Mouse (Mus musculus): ENCODE results near the gene Rps27. TPM values are rescaled to one million over a fixed set of nuclear protein-coding genes. Genes with fewer than 3 reads are reported as not detected.

Rps27 gene
- total and polyA plus RNA-seq, 3 experiments: 231 to 5,028 (median 2,953) TPM

GRCm38 (mm10) chr3:90212723-90213122, 728 bp downstream of the Rps27 start:
- Histone ChIP-seq H3K27me3 (ENCODE audit: insufficient read depth, low read length) (no peaks in the 10 kb centered on the region), H3K4me3 (ENCODE audit: low read depth, low read length) (peak overlapping the region; percentile 93), H3K9me3 (replicated peaks) (no peaks in the 10 kb centered on the region), H3K4me1 (ENCODE audit: insufficient read depth, low read depth, low read length) (peaks cover 26% of the 10 kb centered on the region), H3K36me3 (replicated peaks) (peaks cover 49% of the 10 kb centered on the region)
- ATAC-seq (ENCODE audit: extremely low read depth, insufficient number of reproducible peaks, low FRiP score, poor library complexity, severe bottlenecking) (no peak), DNase-seq (ENCODE audit: low spot score) (no peak)
- TF ChIP-seq POLR2AphosphoS5 (IDR thresholded peaks at IDR 0.05; ENCODE audit: insufficient replicate concordance, low read depth, low read length) (no peak), CTCF (IDR thresholded peaks at IDR 0.05; ENCODE audit: low read depth, low read length) (no peak), GATA2 (IDR thresholded peaks at IDR 0.05; ENCODE audit: borderline replicate concordance, low read depth, low read length) (no peak), GATA1 (IDR thresholded peaks at IDR 0.05; ENCODE audit: borderline replicate concordance, low read length) (no peak), TAL1 (conservative IDR thresholded peaks at IDR 0.05; ENCODE audit: low read depth, low read length) (no peak)

GRCm38 (mm10) chr3:90211475-90212398, 1.7 kb downstream of the Rps27 start:
- peaks cover 26% of the 10 kb centered on the region for H3K4me1 ChIP-seq (ENCODE audit: insufficient read depth, low read depth, low read length)
- DNase-seq (ENCODE audit: low spot score) (no peak), ATAC-seq (ENCODE audit: extremely low read depth, insufficient number of reproducible peaks, low FRiP score, poor library complexity, severe bottlenecking) (no peak)
- H3K9me3 ChIP-seq (replicated peaks): no peaks in the 10 kb centered on the region
- peaks cover 50% of the 10 kb centered on the region for H3K36me3 ChIP-seq (replicated peaks)
- no peaks in the 10 kb centered on the region for H3K27me3 ChIP-seq (ENCODE audit: insufficient read depth, low read length)
- H3K4me3 ChIP-seq (ENCODE audit: low read depth, low read length): peak overlapping the region; percentile 93
- TF ChIP-seq CTCF (IDR thresholded peaks at IDR 0.05; ENCODE audit: low read depth, low read length): no peak
- peak; percentile 70; the same call in 1 of the 2 replicates for TF ChIP-seq POLR2AphosphoS5 (IDR thresholded peaks at IDR 0.05; ENCODE audit: insufficient replicate concordance, low read depth, low read length)
- TF ChIP-seq TAL1 (conservative IDR thresholded peaks at IDR 0.05; ENCODE audit: low read depth, low read length): no peak
- no peak for TF ChIP-seq GATA2 (IDR thresholded peaks at IDR 0.05; ENCODE audit: borderline replicate concordance, low read depth, low read length)
- no peak for TF ChIP-seq GATA1 (IDR thresholded peaks at IDR 0.05; ENCODE audit: borderline replicate concordance, low read length)

- DNase-seq (ENCODE audit: low spot score) (no peak), ATAC-seq (ENCODE audit: extremely low read depth, insufficient number of reproducible peaks, low FRiP score, poor library complexity, severe bottlenecking) (no peak)
- Histone ChIP-seq H3K27me3 (ENCODE audit: insufficient read depth, low read length) (no peaks in the 10 kb centered on the region), H3K36me3 (replicated peaks) (peaks cover 50% of the 10 kb centered on the region), H3K4me1 (ENCODE audit: insufficient read depth, low read depth, low read length) (peaks cover 26% of the 10 kb centered on the region), H3K4me3 (ENCODE audit: low read depth, low read length) (no peak overlapping the region), H3K9me3 (replicated peaks) (no peaks in the 10 kb centered on the region)
- TF ChIP-seq GATA1 (IDR thresholded peaks at IDR 0.05; ENCODE audit: borderline replicate concordance, low read length) (no peak), POLR2AphosphoS5 (IDR thresholded peaks at IDR 0.05; ENCODE audit: insufficient replicate concordance, low read depth, low read length) (peak; percentile 22; the same call in 1 of the 2 replicates)
Observed at GRCm38 (mm10) chr3:90209908-90210566, 3.4 kb downstream of the Rps27 start.

GRCm38 (mm10) chr3:90208662-90209061, 4.8 kb downstream of the Rps27 start:
- peaks cover 21% of the 10 kb centered on the region for H3K4me1 ChIP-seq (ENCODE audit: insufficient read depth, low read depth, low read length)
- no peak overlapping the region for H3K4me3 ChIP-seq (ENCODE audit: low read depth, low read length)
- ATAC-seq (ENCODE audit: extremely low read depth, insufficient number of reproducible peaks, low FRiP score, poor library complexity, severe bottlenecking) (no peak), DNase-seq (ENCODE audit: low spot score) (no peak)
- no peaks in the 10 kb centered on the region; the same call in 1 of the 2 replicates for H3K27me3 ChIP-seq (ENCODE audit: insufficient read depth, low read length)
- H3K9me3 ChIP-seq (replicated peaks): no peaks in the 10 kb centered on the region
- TF ChIP-seq GATA2 (IDR thresholded peaks at IDR 0.05; ENCODE audit: borderline replicate concordance, low read depth, low read length) (no peak), GATA1 (IDR thresholded peaks at IDR 0.05; ENCODE audit: borderline replicate concordance, low read length) (no peak), CTCF (IDR thresholded peaks at IDR 0.05; ENCODE audit: low read depth, low read length) (no peak), POLR2AphosphoS5 (IDR thresholded peaks at IDR 0.05; ENCODE audit: insufficient replicate concordance, low read depth, low read length) (peak; percentile 23; the same call in 1 of the 2 replicates), TAL1 (conservative IDR thresholded peaks at IDR 0.05; ENCODE audit: low read depth, low read length) (no peak)
- peaks cover 50% of the 10 kb centered on the region for H3K36me3 ChIP-seq (replicated peaks)

- H3K36me3 ChIP-seq (replicated peaks): peaks cover 18% of the 10 kb centered on the region
- no peaks in the 10 kb centered on the region for H3K4me1 ChIP-seq (ENCODE audit: insufficient read depth, low read depth, low read length)
- ATAC-seq (ENCODE audit: extremely low read depth, insufficient number of reproducible peaks, low FRiP score, poor library complexity, severe bottlenecking) (no peak), DNase-seq (ENCODE audit: low spot score) (no peak)
- no peaks in the 10 kb centered on the region for H3K9me3 ChIP-seq (replicated peaks)
- TF ChIP-seq POLR2AphosphoS5 (IDR thresholded peaks at IDR 0.05; ENCODE audit: insufficient replicate concordance, low read depth, low read length): no peak
- TF ChIP-seq GATA1 (IDR thresholded peaks at IDR 0.05; ENCODE audit: borderline replicate concordance, low read length): no peak
- TF ChIP-seq CTCF (IDR thresholded peaks at IDR 0.05; ENCODE audit: low read depth, low read length): no peak
- H3K27me3 ChIP-seq (ENCODE audit: insufficient read depth, low read length): peaks cover 8% of the 10 kb centered on the region
- no peak overlapping the region for H3K4me3 ChIP-seq (ENCODE audit: low read depth, low read length)
Observed at GRCm38 (mm10) chr3:90204582-90204981, 8.9 kb downstream of the Rps27 start.

GRCm38 (mm10) chr3:90203619-90204018, 9.8 kb downstream of the Rps27 start:
- H3K27me3 ChIP-seq (ENCODE audit: insufficient read depth, low read length): peaks cover 8% of the 10 kb centered on the region
- TF ChIP-seq TAL1 (conservative IDR thresholded peaks at IDR 0.05; ENCODE audit: low read depth, low read length) (no peak), POLR2AphosphoS5 (IDR thresholded peaks at IDR 0.05; ENCODE audit: insufficient replicate concordance, low read depth, low read length) (no peak), GATA2 (IDR thresholded peaks at IDR 0.05; ENCODE audit: borderline replicate concordance, low read depth, low read length) (no peak), CTCF (IDR thresholded peaks at IDR 0.05; ENCODE audit: low read depth, low read length) (no peak), GATA1 (IDR thresholded peaks at IDR 0.05; ENCODE audit: borderline replicate concordance, low read length) (no peak)
- H3K9me3 ChIP-seq (replicated peaks): no peaks in the 10 kb centered on the region
- H3K36me3 ChIP-seq (replicated peaks): peaks cover 9% of the 10 kb centered on the region
- DNase-seq (ENCODE audit: low spot score) (no peak), ATAC-seq (ENCODE audit: extremely low read depth, insufficient number of reproducible peaks, low FRiP score, poor library complexity, severe bottlenecking) (no peak)
- H3K4me1 ChIP-seq (ENCODE audit: insufficient read depth, low read depth, low read length): no peaks in the 10 kb centered on the region
- no peak overlapping the region for H3K4me3 ChIP-seq (ENCODE audit: low read depth, low read length)

All from G1E (cell line).